Mouse (Mus musculus) liver (tissue): ENCODE measurements at regions not wholly inside any gene's neighbourhood (a gene's known extent, or its start where the extent isn't known, plus 50 kb on each side); places are given as distances from the start of the nearest gene placed in this dataset.

Experiments used
- DNase-seq: peaks from one replicate; pipeline ENCODE4 v3.0.0-alpha.2; 2020; ENCODE audit warnings: mixed read lengths

- no peak for DNase-seq
These were observed 170.4 kb downstream of the 3110018I06Rik start for GRCm38 (mm10) chr12:107658821-107659220.

GRCm38 (mm10) chr12:107662624-107663023 lies 174.2 kb downstream of the 3110018I06Rik start:
- DNase-seq: no peak

GRCm38 (mm10) chr12:107667836-107668235 lies 179.4 kb downstream of the 3110018I06Rik start:
- DNase-seq: no peak

GRCm38 (mm10) chr12:107669046-107669445 lies 180.6 kb downstream of the 3110018I06Rik start:
- no peak for DNase-seq

- no peak for DNase-seq
These were observed 181.0 kb downstream of the 3110018I06Rik start for GRCm38 (mm10) chr12:107669450-107669849.

GRCm38 (mm10) chr12:107669910-107670309 lies 181.5 kb downstream of the 3110018I06Rik start:
- DNase-seq: no peak

GRCm38 (mm10) chr12:107677076-107677475 lies 188.6 kb downstream of the 3110018I06Rik start:
- no peak for DNase-seq

GRCm38 (mm10) chr12:107687447-107687846 lies 199.0 kb downstream of the 3110018I06Rik start:
- DNase-seq: no peak

GRCm38 (mm10) chr12:107689418-107689817 lies 201.0 kb downstream of the 3110018I06Rik start:
- DNase-seq: no peak

GRCm38 (mm10) chr12:107690061-107690460 lies 201.6 kb downstream of the 3110018I06Rik start:
- DNase-seq: no peak

GRCm38 (mm10) chr12:107693693-107694092 lies 205.3 kb downstream of the 3110018I06Rik start:
- DNase-seq: no peak

GRCm38 (mm10) chr12:107695014-107695413 lies 206.6 kb downstream of the 3110018I06Rik start:
- DNase-seq: no peak

- DNase-seq: no peak
These were observed 207.2 kb downstream of the 3110018I06Rik start for GRCm38 (mm10) chr12:107695438-107696267.

GRCm38 (mm10) chr12:107700317-107700716 lies 211.9 kb downstream of the 3110018I06Rik start:
- peak; percentile 19 for DNase-seq

GRCm38 (mm10) chr12:107700868-107701597 lies 212.6 kb downstream of the 3110018I06Rik start:
- DNase-seq: no peak

- no peak for DNase-seq
These were observed 220.4 kb downstream of the 3110018I06Rik start for GRCm38 (mm10) chr12:107708812-107709211.

- DNase-seq: no peak
These were observed 222.6 kb downstream of the 3110018I06Rik start for GRCm38 (mm10) chr12:107711017-107711416.

GRCm38 (mm10) chr12:107711675-107712074 lies 223.2 kb downstream of the 3110018I06Rik start:
- no peak for DNase-seq

- DNase-seq: no peak
These were observed 224.8 kb downstream of the 3110018I06Rik start for GRCm38 (mm10) chr12:107713191-107713590.

- no peak for DNase-seq
These were observed 226.4 kb downstream of the 3110018I06Rik start for GRCm38 (mm10) chr12:107714846-107715245.

GRCm38 (mm10) chr12:107715871-107716270 lies 227.4 kb downstream of the 3110018I06Rik start:
- DNase-seq: no peak

- DNase-seq: no peak
These were observed 232.5 kb downstream of the 3110018I06Rik start for GRCm38 (mm10) chr12:107720941-107721340.

GRCm38 (mm10) chr12:107723062-107723859 lies 234.8 kb downstream of the 3110018I06Rik start:
- DNase-seq: no peak
